Mouse (Mus musculus) testis, adult 2 months (tissue): ENCODE measurements around the gene Lrtm2. TPM values are rescaled to one million over a fixed set of nuclear protein-coding genes. Genes with fewer than 3 reads are reported as not detected.

ENCODE experiments used
- H3K27ac ChIP-seq: fragments of 200-500 bp; 2 replicates; pipeline ENCODE4 v1.5.1; 2012; ENCODE audit warnings: low read depth, low read length; ENCODE audit not compliant: control insufficient read depth, insufficient read depth
- H3K27me3 ChIP-seq: fragments of 200-500 bp; 2 replicates; pipeline ENCODE4 v1.6.1; 2012; ENCODE audit warnings: mild to moderate bottlenecking, low read length, moderate library complexity; ENCODE audit not compliant: control insufficient read depth, insufficient read depth
- H3K36me3 ChIP-seq: fragments of 200-500 bp; 2 replicates; pipeline ENCODE4 v1.6.1; 2012; ENCODE audit warnings: mild to moderate bottlenecking, low read length; ENCODE audit not compliant: control insufficient read depth, insufficient read depth
- H3K4me1 ChIP-seq: fragments of 200-500 bp; 2 replicates; pipeline ENCODE4 v1.6.1; 2012; ENCODE audit warnings: low read length; ENCODE audit not compliant: control insufficient read depth, insufficient read depth
- H3K4me3 ChIP-seq: fragments of 200-500 bp; 2 replicates; pipeline ENCODE4 v1.5.1; 2012; ENCODE audit warnings: low read depth, mild to moderate bottlenecking, low read length, moderate library complexity, mixed read lengths; ENCODE audit not compliant: control insufficient read depth
- CTCF ChIP-seq: fragments of 200-500 bp; IDR thresholded peaks from 2 replicates; pipeline ENCODE4 v1.5.1; 2012; ENCODE audit warnings: low read depth, mild to moderate bottlenecking, inconsistent platforms, low read length, moderate library complexity; ENCODE audit not compliant: control insufficient read depth, insufficient read depth, insufficient replicate concordance
- POLR2A ChIP-seq: fragments of 200-500 bp; IDR thresholded peaks from 2 replicates; pipeline ENCODE4 v1.6.1; 2012; ENCODE audit warnings: low read depth, mild to moderate bottlenecking, inconsistent platforms, low read length, moderate library complexity; ENCODE audit not compliant: control insufficient read depth
- polyA plus RNA-seq: library from polyadenylated mRNA; depleted of rRNA; stranded (reverse); fragments of >200 nt; gene quantifications from 2 replicates; pipeline ENCODE4 v1.2.3, GENCODE M21; 2012

The Lrtm2 gene
- polyA plus RNA-seq, 1 experiment = 0.10 TPM

- TF ChIP-seq POLR2A (no peak), CTCF (no peak)
- H3K4me1 ChIP-seq = no peaks in the 10 kb centered on the region
- H3K27me3 ChIP-seq = no peaks in the 10 kb centered on the region
- no peak overlapping the region for H3K4me3 ChIP-seq
- H3K36me3 ChIP-seq = no peaks in the 10 kb centered on the region
- no peak overlapping the region for H3K27ac ChIP-seq
Measured at GRCm38 (mm10) chr6:119324776-119325175, 5.8 kb downstream of the Lrtm2 start.

DNA sequence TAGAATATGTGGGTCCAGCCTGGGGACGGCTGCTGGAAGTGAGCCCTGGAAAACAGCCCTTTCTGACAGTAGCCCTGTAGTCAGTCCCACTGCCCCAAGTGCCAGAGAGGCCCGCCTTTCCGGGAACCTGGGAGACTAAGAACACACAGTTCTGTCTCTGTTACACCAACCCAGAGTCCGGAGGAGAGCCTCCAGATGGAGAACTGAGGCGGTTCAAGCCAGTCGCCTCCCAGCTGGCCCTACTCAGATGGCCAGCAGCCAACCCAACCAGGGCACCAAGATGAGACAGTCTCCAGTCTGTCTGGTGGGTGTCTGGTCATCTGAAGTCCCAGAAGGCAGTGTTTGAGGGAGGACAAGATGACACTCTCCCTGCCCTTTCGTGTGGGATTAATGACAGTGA, 8.8 kb downstream of the Lrtm2 start:
- TF ChIP-seq CTCF (no peak), POLR2A (no peak)
- H3K36me3 ChIP-seq = no peaks in the 10 kb centered on the region
- no peak overlapping the region for H3K27ac ChIP-seq

DNA sequence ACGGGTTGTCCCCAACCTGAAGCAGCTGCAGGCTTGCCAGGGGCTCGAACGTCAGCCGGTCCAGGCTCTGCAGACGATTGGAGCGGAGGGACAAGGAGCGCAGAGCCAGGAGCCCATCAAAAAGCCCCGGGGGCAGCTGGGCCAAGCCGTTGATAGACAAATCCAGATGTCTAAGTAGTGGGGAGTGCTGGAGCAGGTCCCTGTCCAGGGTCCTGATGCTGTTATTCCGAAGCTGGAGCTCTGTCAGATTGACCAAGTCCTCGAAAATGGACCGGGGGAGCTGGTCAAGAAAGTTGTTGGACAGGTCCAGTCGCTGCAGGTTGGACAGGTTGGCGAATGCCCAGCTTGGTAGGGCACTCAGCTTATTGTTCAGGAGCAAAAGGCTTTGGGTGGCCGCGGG, 10.1 kb downstream of the Lrtm2 start:
- H3K4me3 ChIP-seq = no peak overlapping the region
- no peak for TF ChIP-seq CTCF
- TF ChIP-seq POLR2A = no peak
- H3K4me1 ChIP-seq = no peaks in the 10 kb centered on the region
- H3K36me3 ChIP-seq = no peaks in the 10 kb centered on the region
- no peak overlapping the region for H3K27ac ChIP-seq
- no peaks in the 10 kb centered on the region for H3K27me3 ChIP-seq

More for the DNA sequence above, 8.8 kb downstream of the Lrtm2 start:
- no peak overlapping the region for H3K4me3 ChIP-seq
- H3K4me1 ChIP-seq = no peaks in the 10 kb centered on the region
- H3K27me3 ChIP-seq = no peaks in the 10 kb centered on the region

- no peaks in the 10 kb centered on the region for H3K27me3 ChIP-seq
- no peak overlapping the region for H3K27ac ChIP-seq
- no peak overlapping the region for H3K4me3 ChIP-seq
- H3K4me1 ChIP-seq = no peaks in the 10 kb centered on the region
- H3K36me3 ChIP-seq = no peaks in the 10 kb centered on the region
- TF ChIP-seq CTCF = peak; percentile 46; the same call in 1 of the 2 replicates
- no peak for TF ChIP-seq POLR2A
Measured at GRCm38 (mm10) chr6:119319358-119319757, 11.2 kb downstream of the Lrtm2 start.

- TF ChIP-seq CTCF (no peak), POLR2A (no peak)
- no peaks in the 10 kb centered on the region for H3K27me3 ChIP-seq
- H3K4me1 ChIP-seq = no peaks in the 10 kb centered on the region
- no peak overlapping the region for H3K4me3 ChIP-seq
- H3K27ac ChIP-seq = no peak overlapping the region
- H3K36me3 ChIP-seq = no peaks in the 10 kb centered on the region
Measured at GRCm38 (mm10) chr6:119318732-119319131, 11.8 kb downstream of the Lrtm2 start.

- TF ChIP-seq POLR2A (no peak), CTCF (no peak)
Measured at GRCm38 (mm10) chr6:119314751-119315476, 15.7 kb downstream of the Lrtm2 start.

GRCm38 (mm10) chr6:119313588-119314375, 16.8 kb downstream of the Lrtm2 start:
- Histone ChIP-seq H3K27ac (no peak overlapping the region), H3K4me1 (no peaks in the 10 kb centered on the region), H3K36me3 (no peaks in the 10 kb centered on the region), H3K27me3 (no peaks in the 10 kb centered on the region), H3K4me3 (no peak overlapping the region)
- TF ChIP-seq POLR2A = no peak
- TF ChIP-seq CTCF = no peak

More at GRCm38 (mm10) chr6:119314751-119315476, 15.7 kb downstream of the Lrtm2 start:
- Histone ChIP-seq H3K27me3 (no peaks in the 10 kb centered on the region), H3K36me3 (no peaks in the 10 kb centered on the region), H3K4me3 (no peak overlapping the region), H3K27ac (no peak overlapping the region), H3K4me1 (no peaks in the 10 kb centered on the region)
